Mouse (Mus musculus) hematopoietic multipotent progenitor cell, adult 10-12 weeks (in vitro differentiated cells): ENCODE data around the gene Mbd5. TPM values are rescaled to one million over a fixed set of nuclear protein-coding genes. Genes with fewer than 3 reads are reported as not detected.

ENCODE experiments used
- polyA plus RNA-seq: library from polyadenylated mRNA; stranded (reverse); fragments of >175 nt; gene quantifications from 2 replicates; pipeline ENCODE4 v1.2.3, GENCODE M21; 2012; ENCODE audit warnings: low replicate concordance

The Mbd5 gene
- 0.96 and 2.5 TPM in 2 replicates for polyA plus RNA-seq

GRCm38 (mm10) chr2:48948841-48949584 is at the start of gene Mbd5:
Gene Mbd5 (plus strand): TSS chr2:48949508.

GRCm38 (mm10) chr2:48950252-48950315 is 776 bp downstream of the Mbd5 start, which contains the start of gene Orc4:
Gene Orc4 (minus strand): TSS chr2:48950277.

Other genes with a start within 250 kb of the Mbd5 start
- 0.40 and 0.71 TPM in 2 replicates for gene Acvr2a, start 135.4 kb upstream of the Mbd5 start, polyA plus RNA-seq
- gene Orc4, start 769 bp downstream of the Mbd5 start, polyA plus RNA-seq = 3.8 and 24.1 TPM in 2 replicates